Mouse (Mus musculus) MEL (cell line): ENCODE data around the gene Rnf208. TPM values are rescaled to one million over a fixed set of nuclear protein-coding genes. Genes with fewer than 3 reads are reported as not detected.

Source experiments
- DNase-seq: peaks from one replicate; pipeline ENCODE4 v3.0.0; 2011; ENCODE audit warnings: low read depth, low spot score
- H3K27ac ChIP-seq: 2 replicates; pipeline ENCODE4 v1.5.1; 2012; ENCODE audit warnings: low read depth, mild to moderate bottlenecking, control low read depth, low read length, moderate library complexity; ENCODE audit not compliant: control insufficient read depth
- H3K27me3 ChIP-seq, 2 experiments: fragments of 150-350 bp in 1 of 2; sonication (generic) in 1 of 2; 2 replicates each; pipeline ENCODE4 v1.6.1; 2012; ENCODE audit warnings: low read length in 2 of 2, mild to moderate bottlenecking in 2 of 2, improper control_type of control experiment in 1 of 2, moderate library complexity in 1 of 2; ENCODE audit not compliant: insufficient read depth in 2 of 2, control insufficient read depth in 1 of 2
- H3K36me3 ChIP-seq, 2 experiments: 2 replicates each; pipeline ENCODE4 v1.6.1; 2012 to 2014; ENCODE audit warnings: low read length in 2 of 2, improper control_type of control experiment in 1 of 2, inconsistent platforms in 1 of 2, mild to moderate bottlenecking in 1 of 2; ENCODE audit not compliant: insufficient read depth in 2 of 2, control insufficient read depth in 1 of 2
- H3K4me1 ChIP-seq, 2 experiments: fragments of 150-350 bp in 1 of 2; sonication (generic) in 1 of 2; 2 replicates each; pipeline ENCODE4 v1.6.1; 2012; ENCODE audit warnings: low read length in 2 of 2, improper control_type of control experiment in 1 of 2, mild to moderate bottlenecking in 1 of 2; ENCODE audit not compliant: insufficient read depth in 2 of 2, control insufficient read depth in 1 of 2
- H3K4me3 ChIP-seq, 2 experiments: fragments of 150-350 bp in 1 of 2; sonication (generic) in 1 of 2; 2 replicates each; pipeline ENCODE4 v1.5.1; 2012; ENCODE audit warnings: low read depth in 2 of 2, low read length in 2 of 2, mild to moderate bottlenecking in 2 of 2, moderate library complexity in 2 of 2, control low read depth in 1 of 2, improper control_type of control experiment in 1 of 2; ENCODE audit not compliant: control insufficient read depth in 1 of 2, insufficient read depth in 1 of 2
- H3K79me2 ChIP-seq: 2 replicates; pipeline ENCODE4 v1.6.1; 2012; ENCODE audit warnings: mild to moderate bottlenecking, low read length, moderate library complexity; ENCODE audit not compliant: control insufficient read depth, poor library complexity, insufficient read depth
- H3K9ac ChIP-seq: 2 replicates; pipeline ENCODE4 v1.6.1; 2012; ENCODE audit warnings: low read depth, mild to moderate bottlenecking, control low read depth, low read length, moderate library complexity; ENCODE audit not compliant: control insufficient read depth, poor library complexity, severe bottlenecking
- H3K9me3 ChIP-seq: fragments of 150-350 bp; sonication (generic); replicated peaks from 2 replicates; pipeline ENCODE4 v1.6.1; 2012; ENCODE audit warnings: mild to moderate bottlenecking, low read length, improper control_type of control experiment, moderate library complexity; ENCODE audit not compliant: insufficient read depth
- BHLHE40 ChIP-seq: IDR thresholded peaks from 2 replicates; pipeline ENCODE4 v1.6.1; 2012; ENCODE audit warnings: low read depth, mild to moderate bottlenecking, inconsistent platforms, low read length, improper control_type of control experiment, borderline replicate concordance
- CHD1 ChIP-seq: IDR thresholded peaks from 2 replicates; pipeline ENCODE4 v1.6.1; 2012; ENCODE audit warnings: low read depth, mild to moderate bottlenecking, inconsistent platforms, low read length, improper control_type of control experiment
- CHD2 ChIP-seq: IDR thresholded peaks from 2 replicates; pipeline ENCODE4 v1.6.1; 2011; ENCODE audit warnings: low read length, improper control_type of control experiment
- CTCF ChIP-seq, 3 experiments: IDR thresholded peaks in 2 of 3; conservative IDR thresholded peaks in 1 of 3; 2 replicates each; pipeline ENCODE4 v1.5.1; 2011 to 2012; ENCODE audit warnings: low read length in 3 of 3, low read depth in 2 of 3, mild to moderate bottlenecking in 2 of 3, improper control_type of control experiment in 1 of 3, inconsistent platforms in 1 of 3, mixed read lengths in 1 of 3, moderate library complexity in 1 of 3; ENCODE audit not compliant: control insufficient read depth in 1 of 3, insufficient read depth in 1 of 3, poor library complexity in 1 of 3, severe bottlenecking in 1 of 3
- E2F4 ChIP-seq: IDR thresholded peaks from 2 replicates; pipeline ENCODE4 v1.6.1; 2011; ENCODE audit warnings: low read depth, low read length, improper control_type of control experiment, borderline replicate concordance
- ELF1 ChIP-seq: IDR thresholded peaks from 2 replicates; pipeline ENCODE4 v1.6.1; 2014; ENCODE audit warnings: low read depth, mild to moderate bottlenecking, inconsistent platforms, low read length, improper control_type of control experiment, moderate library complexity
- EP300 ChIP-seq, 2 experiments: IDR thresholded peaks; 2 replicates each; pipeline ENCODE4 v1.6.1; 2011; ENCODE audit warnings: improper control_type of control experiment in 2 of 2, low read length in 2 of 2, low read depth in 1 of 2, mild to moderate bottlenecking in 1 of 2
- GATA1 ChIP-seq: IDR thresholded peaks from 2 replicates; pipeline ENCODE4 v1.6.1; 2011; ENCODE audit warnings: low read depth, low read length, improper control_type of control experiment
- HCFC1 ChIP-seq: IDR thresholded peaks from 2 replicates; pipeline ENCODE4 v1.6.1; 2012; ENCODE audit warnings: low read depth, mild to moderate bottlenecking, inconsistent platforms, low read length, improper control_type of control experiment, moderate library complexity
- MAZ ChIP-seq: IDR thresholded peaks from 2 replicates; pipeline ENCODE4 v1.6.1; 2012; ENCODE audit warnings: low read depth, mild to moderate bottlenecking, inconsistent platforms, low read length, improper control_type of control experiment
- MEF2A ChIP-seq: IDR thresholded peaks from 2 replicates; pipeline ENCODE4 v1.6.1; 2014; ENCODE audit warnings: low read depth, mild to moderate bottlenecking, inconsistent platforms, low read length, improper control_type of control experiment; ENCODE audit not compliant: poor library complexity, insufficient replicate concordance, severe bottlenecking; ENCODE audit errors: extremely low read depth
- MXI1 ChIP-seq: IDR thresholded peaks from 2 replicates; pipeline ENCODE4 v1.6.1; 2011; ENCODE audit warnings: mild to moderate bottlenecking, low read depth, low read length, improper control_type of control experiment
- MYC ChIP-seq: IDR thresholded peaks from 2 replicates; pipeline ENCODE4 v1.6.1; 2011; ENCODE audit warnings: low read depth, mild to moderate bottlenecking, low read length, improper control_type of control experiment, moderate library complexity
- NELFE ChIP-seq: IDR thresholded peaks from 2 replicates; pipeline ENCODE4 v1.6.1; 2011; ENCODE audit warnings: low read depth, low read length, improper control_type of control experiment
- POLR2A ChIP-seq, 2 experiments: IDR thresholded peaks; 2 replicates each; pipeline ENCODE4 v1.6.1; 2011 to 2012; ENCODE audit warnings: low read length in 2 of 2, mild to moderate bottlenecking in 2 of 2, control low read depth in 1 of 2, improper control_type of control experiment in 1 of 2, low read depth in 1 of 2, moderate library complexity in 1 of 2; ENCODE audit not compliant: control insufficient read depth in 1 of 2, insufficient read depth in 1 of 2, poor library complexity in 1 of 2
- POLR2AphosphoS2 ChIP-seq: IDR thresholded peaks from 2 replicates; pipeline ENCODE4 v1.6.1; 2011; ENCODE audit warnings: low read length, improper control_type of control experiment
- POLR2AphosphoS5 ChIP-seq: IDR thresholded peaks from 2 replicates; pipeline ENCODE4 v1.6.1; 2012; ENCODE audit warnings: low read depth, borderline replicate concordance, mild to moderate bottlenecking, inconsistent platforms, low read length, moderate library complexity, mixed read lengths
- RAD21 ChIP-seq: IDR thresholded peaks from 2 replicates; pipeline ENCODE4 v1.6.1; 2011; ENCODE audit warnings: mild to moderate bottlenecking, low read depth, low read length, improper control_type of control experiment
- RCOR1 ChIP-seq: IDR thresholded peaks from 2 replicates; pipeline ENCODE4 v1.6.1; 2012; ENCODE audit warnings: low read depth, mild to moderate bottlenecking, inconsistent platforms, low read length, improper control_type of control experiment
- SIN3A ChIP-seq: IDR thresholded peaks from 2 replicates; pipeline ENCODE4 v1.6.1; 2012; ENCODE audit warnings: low read length, improper control_type of control experiment, inconsistent platforms
- TBP ChIP-seq: IDR thresholded peaks from 2 replicates; pipeline ENCODE4 v1.8.0; 2011; ENCODE audit warnings: low read depth, low read length, improper control_type of control experiment
- TCF12 ChIP-seq: IDR thresholded peaks from 2 replicates; pipeline ENCODE4 v1.6.1; 2014; ENCODE audit warnings: low read depth, mild to moderate bottlenecking, inconsistent platforms, low read length, improper control_type of control experiment, moderate library complexity
- USF1 ChIP-seq: IDR thresholded peaks from 2 replicates; pipeline ENCODE4 v1.6.1; 2014; ENCODE audit warnings: low read depth, mild to moderate bottlenecking, inconsistent platforms, low read length, improper control_type of control experiment, moderate library complexity
- USF2 ChIP-seq, 2 experiments: IDR thresholded peaks; 2 replicates each; pipeline ENCODE4 v1.6.1; 2011 to 2012; ENCODE audit warnings: improper control_type of control experiment in 2 of 2, low read length in 2 of 2, borderline replicate concordance in 1 of 2, inconsistent platforms in 1 of 2, low read depth in 1 of 2, mild to moderate bottlenecking in 1 of 2; ENCODE audit not compliant: insufficient read depth in 1 of 2
- ZMIZ1 ChIP-seq: IDR thresholded peaks from 2 replicates; pipeline ENCODE4 v1.6.1; 2012; ENCODE audit warnings: low read depth, mild to moderate bottlenecking, inconsistent platforms, low read length, improper control_type of control experiment, moderate library complexity
- ZNF384 ChIP-seq: IDR thresholded peaks from 2 replicates; pipeline ENCODE4 v1.6.1; 2012; ENCODE audit warnings: low read depth, mild to moderate bottlenecking, inconsistent platforms, low read length, improper control_type of control experiment
- polyA plus RNA-seq, 2 experiments: library from polyadenylated mRNA; stranded (reverse) in 1 of 2; unstranded in 1 of 2; fragments of >175 nt in 1 of 2; fragments of >200 nt in 1 of 2; gene quantifications; 2 replicates each; pipeline versions ENCODE4 v1.2.1 to v1.2.4; 2012; ENCODE audit warnings: low replicate concordance in 2 of 2, low read depth in 1 of 2; ENCODE audit not compliant: insufficient read length in 2 of 2, insufficient read depth in 1 of 2, missing spikeins in 1 of 2
- total RNA-seq: library from RNA; depleted of rRNA; stranded (reverse); fragments of 300-350 nt; gene quantifications from 2 replicates; pipeline ENCODE4 v1.2.3, GENCODE M21; 2012

Rnf208 gene
- total and polyA plus RNA-seq, 3 experiments = 6.0 to 21.8 TPM; not detected in 1

DNA sequence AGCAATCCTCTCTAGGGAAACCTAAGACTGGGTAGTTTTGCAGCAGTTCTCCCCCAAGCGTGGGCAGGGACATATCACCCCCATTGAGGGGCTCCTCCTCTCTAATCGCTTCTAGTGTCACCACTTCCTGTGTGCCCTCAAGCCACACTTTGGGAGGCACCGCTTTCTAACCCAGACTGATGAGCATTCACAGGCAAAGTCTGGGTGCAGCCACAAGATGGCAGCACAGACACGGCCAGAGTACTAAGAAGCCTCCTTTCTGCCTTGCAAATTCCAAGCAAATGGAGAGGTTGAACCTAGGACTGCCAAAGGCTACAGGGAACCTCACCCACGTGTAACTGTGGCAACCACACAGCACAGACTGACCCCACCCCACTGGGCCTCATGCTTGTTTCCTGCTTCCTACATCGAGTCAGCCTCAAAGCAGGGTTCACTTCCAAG is 48.7 kb upstream of the Rnf208 start (continued):
- TF ChIP-seq POLR2AphosphoS2 (peak; percentile 60; the same call in 1 of the 2 replicates), MXI1 (peak; percentile 78), NELFE (no peak), ZNF384 (no peak), BHLHE40 (no peak; the same call in 1 of the 2 replicates), ELF1 (peak; percentile 58; the same call in 1 of the 2 replicates), USF1 (no peak), MEF2A (no peak), MYC (peak; percentile 84), CHD1 (no peak), CTCF (IDR thresholded peaks at IDR 0.05 in 2 of 3, conservative IDR thresholded peaks at IDR 0.05 in 1 of 3; ENCODE audit: control insufficient read depth in 1 of 3, insufficient read depth in 1 of 3, low read depth in 2 of 3, low read length in 3 of 3, poor library complexity in 1 of 3, severe bottlenecking in 1 of 3) (peak; percentile 93 to 99 (median 95)), HCFC1 (peak; percentile 57), POLR2A (IDR thresholded peaks at IDR 0.05; ENCODE audit: control insufficient read depth in 1 of 2, insufficient read depth in 1 of 2, low read depth in 1 of 2, low read length in 2 of 2, poor library complexity in 1 of 2) (peak; percentile 4 to 23; a peak in 2 of 4 replicates), TBP (peak; percentile 45; the same call in 1 of the 2 replicates), GATA1 (peak; percentile 59), POLR2AphosphoS5 (no peak)

DNA sequence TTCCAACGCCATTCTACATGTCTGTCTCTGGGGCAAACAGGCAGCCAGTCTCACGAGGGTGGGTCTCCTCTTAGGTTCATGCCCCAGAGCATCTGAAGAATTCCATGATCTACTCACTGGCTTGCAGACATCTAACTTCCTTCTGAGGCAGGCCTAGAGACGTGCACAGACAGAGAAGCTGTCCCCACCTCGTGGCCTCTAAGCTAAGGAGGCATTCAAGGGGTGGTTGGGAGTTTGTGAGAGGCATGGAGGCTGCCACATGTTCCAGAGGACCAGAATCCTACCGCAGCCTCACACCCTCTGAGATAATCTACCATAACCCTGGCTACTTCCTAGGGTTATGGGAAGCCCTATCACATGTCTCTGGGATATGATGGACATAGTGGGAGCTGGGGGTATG is 48.0 kb upstream of the Rnf208 start:
- no peaks in the 10 kb centered on the region for H3K27me3 ChIP-seq
- H3K9me3 ChIP-seq = no peaks in the 10 kb centered on the region
- peaks cover 0 to 17% of the 10 kb centered on the region in 2 experiments; a peak in 2 of 4 replicates for H3K36me3 ChIP-seq
- TF ChIP-seq HCFC1 = no peak; the same call in 1 of the 2 replicates
- 0 out of 2 replicates have a peak, but pooled peaks have one; percentile 5 for TF ChIP-seq CHD1
- peak; percentile 64 for DNase-seq
- peaks cover 21% of the 10 kb centered on the region for H3K79me2 ChIP-seq
- H3K4me3 ChIP-seq = peak overlapping the region; percentile 57 to 72
- H3K9ac ChIP-seq = peak overlapping the region; percentile 87
- H3K4me1 ChIP-seq = peaks cover 6 to 32% of the 10 kb centered on the region in 2 experiments
- H3K27ac ChIP-seq = peak overlapping the region; percentile 96

DNA sequence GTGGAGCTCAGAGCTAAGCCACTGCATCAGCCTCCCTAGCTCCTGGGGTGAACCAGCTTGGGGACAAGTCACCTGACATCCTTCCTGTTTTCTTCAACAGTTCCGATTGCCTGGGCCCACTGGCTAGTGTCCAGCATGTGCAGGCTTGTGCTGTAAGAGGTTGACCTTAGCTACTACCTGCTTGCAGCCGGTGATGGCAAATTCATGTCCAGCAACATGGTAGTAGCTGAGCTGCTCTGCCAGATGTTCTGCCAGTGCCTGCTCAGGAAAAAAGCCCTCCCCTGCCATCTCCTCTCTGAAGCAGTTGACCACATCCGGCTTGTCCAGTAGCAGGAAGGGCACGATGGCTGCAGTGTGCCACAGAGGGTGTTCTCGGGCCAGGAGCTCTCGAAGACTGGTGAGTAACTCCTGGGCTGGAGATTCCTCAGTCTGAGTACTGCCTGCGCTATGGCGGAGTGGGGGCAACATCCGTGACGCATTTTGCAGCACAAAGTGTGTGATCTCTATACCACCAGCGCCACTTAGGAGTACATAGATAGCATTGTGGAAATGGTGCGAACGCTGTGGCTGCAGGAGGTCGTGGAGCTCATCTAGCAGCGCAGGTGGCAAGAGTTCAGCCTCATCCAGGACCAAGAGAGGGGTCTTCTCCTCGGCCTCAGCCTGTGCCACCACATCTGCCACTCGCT is 47.4 kb upstream of the Rnf208 start:
- Histone ChIP-seq H3K4me1 (peaks cover 6 to 32% of the 10 kb centered on the region in 2 experiments), H3K9ac (peak overlapping the region; percentile 87)
- TF ChIP-seq RAD21 (no peak), ZNF384 (no peak), TBP (peak; percentile 58), USF2 (IDR thresholded peaks at IDR 0.05; ENCODE audit: borderline replicate concordance in 1 of 2, insufficient read depth in 1 of 2, low read depth in 1 of 2, low read length in 2 of 2) (no peak), MAZ (0 out of 2 replicates have a peak, but pooled peaks have one; percentile 45), CHD2 (no peak), POLR2A (IDR thresholded peaks at IDR 0.05; ENCODE audit: control insufficient read depth in 1 of 2, insufficient read depth in 1 of 2, low read depth in 1 of 2, low read length in 2 of 2, poor library complexity in 1 of 2) (peak in 1 of 2 experiments; percentile 62; a peak in 2 of 4 replicates), SIN3A (peak; percentile 2; the same call in 1 of the 2 replicates), HCFC1 (0 out of 2 replicates have a peak, but pooled peaks have one; percentile 11), EP300 (IDR thresholded peaks at IDR 0.05; ENCODE audit: low read depth in 1 of 2, low read length in 2 of 2) (peak in 1 of 2 experiments; percentile 14; a peak in 1 of 4 replicates), BHLHE40 (peak; percentile 77), ZMIZ1 (0 out of 2 replicates have a peak, but pooled peaks have one; percentile 38), E2F4 (no peak), USF1 (peak; percentile 79), TCF12 (0 out of 2 replicates have a peak, but pooled peaks have one; percentile 4), RCOR1 (no peak)
- TF ChIP-seq, all 39 proteins: peak for 10
- H3K4me3 ChIP-seq = peak overlapping the region; percentile 57 to 72
- H3K27ac ChIP-seq = peak overlapping the region; percentile 96
- no peaks in the 10 kb centered on the region for H3K27me3 ChIP-seq
- H3K79me2 ChIP-seq = peaks cover 21% of the 10 kb centered on the region
- no peaks in the 10 kb centered on the region for H3K9me3 ChIP-seq
- peak; percentile 78 for DNase-seq
- H3K36me3 ChIP-seq = peaks cover 0 to 17% of the 10 kb centered on the region in 2 experiments; a peak in 2 of 4 replicates
